Mouse (Mus musculus) liver, embryonic 13.5 days (tissue): Measurements from ENCODE around the gene Ppp1r14d. TPM values are rescaled to one million over a fixed set of nuclear protein-coding genes. Genes with fewer than 3 reads are reported as not detected.

Source experiments
- ATAC-seq: fragments of 200-750 bp; cut with Nextera tagmentation; 2 replicates; pipeline ENCODE4 v1.8.0; 2017; ENCODE audit warnings: low read depth, mild to moderate bottlenecking, moderate number of reproducible peaks, moderate library complexity
- DNase-seq: peaks from one replicate; pipeline ENCODE4 v3.0.0; 2022
- H3K27ac ChIP-seq: fragments of 300-500 bp; sonication (generic); 2 replicates; pipeline ENCODE4 v1.5.1; 2015; ENCODE audit warnings: moderate library complexity, mild to moderate bottlenecking, inconsistent platforms
- H3K27me3 ChIP-seq: fragments of 300-500 bp; sonication (generic); 2 replicates; pipeline ENCODE4 v1.6.1; 2015; ENCODE audit warnings: mild to moderate bottlenecking, inconsistent platforms
- H3K36me3 ChIP-seq: fragments of 300-500 bp; sonication (generic); 2 replicates; pipeline ENCODE4 v1.6.1; 2015; ENCODE audit warnings: mild to moderate bottlenecking, inconsistent platforms
- H3K4me1 ChIP-seq: fragments of 300-500 bp; sonication (generic); replicated peaks from 2 replicates; pipeline ENCODE4 v1.6.1; 2015; ENCODE audit warnings: inconsistent platforms
- H3K4me2 ChIP-seq: fragments of 300-500 bp; sonication (generic); 2 replicates; pipeline ENCODE4 v1.6.1; 2015; ENCODE audit warnings: inconsistent platforms, mild to moderate bottlenecking, moderate library complexity
- H3K4me3 ChIP-seq: fragments of 300-500 bp; sonication (generic); replicated peaks from 2 replicates; pipeline ENCODE4 v1.5.1; 2015; ENCODE audit warnings: mild to moderate bottlenecking, inconsistent platforms
- H3K9ac ChIP-seq: fragments of 300-500 bp; sonication (generic); 2 replicates; pipeline ENCODE4 v1.6.1; 2015; ENCODE audit warnings: mild to moderate bottlenecking, inconsistent platforms
- H3K9me3 ChIP-seq: fragments of 300-500 bp; sonication (generic); replicated peaks from 2 replicates; pipeline ENCODE4 v1.6.1; 2016; ENCODE audit warnings: inconsistent platforms
- WGBS: fragments of 180-500 bp; shearing (Covaris S2); methylation state at CpG from one replicate; pipeline ENCODE4 v1.1.7; 2015; ENCODE audit not compliant: insufficient replicate concordance; 5-methylcytosine and 5-hydroxymethylcytosine counted together
- polyA plus RNA-seq: library from polyadenylated mRNA; unstranded; fragments of >200 nt; fragmentation: Nextera tagmentation; extraction: Ambion mirVana; gene quantifications from 2 replicates; pipeline ENCODE4 v1.2.1, GENCODE M21; 2015

Ppp1r14d gene
- polyA plus RNA-seq, 1 experiment from 2014 or later = not detected

GRCm38 (mm10) chr2:119170282-119170681, 59.4 kb downstream of the Ppp1r14d start:
- no peak overlapping the region for H3K27ac ChIP-seq
- no peak overlapping the region for H3K4me3 ChIP-seq
- 48% methylated on average over 2 of the region's 2 CpGs for WGBS
- no peak overlapping the region for H3K4me2 ChIP-seq
- no peak for ATAC-seq
- H3K9ac ChIP-seq = no peak overlapping the region
- H3K4me1 ChIP-seq = peaks cover 47% of the 10 kb centered on the region
- H3K36me3 ChIP-seq = peaks cover 3% of the 10 kb centered on the region; the same call in 1 of the 2 replicates
- peaks cover 43% of the 10 kb centered on the region for H3K27me3 ChIP-seq
- DNase-seq = no peak
- no peaks in the 10 kb centered on the region for H3K9me3 ChIP-seq

Other genes with a start within 250 kb of the Ppp1r14d start
- 16.0 and 19.3 TPM in 2 replicates for gene Ccdc32, start 200.5 kb downstream of the Ppp1r14d start, polyA plus RNA-seq
- 4.5 and 4.8 TPM in 2 replicates for gene Rpusd2, start 195.1 kb downstream of the Ppp1r14d start, polyA plus RNA-seq
- 70.0 and 87.7 TPM in 2 replicates for gene Knl1, start 182.8 kb downstream of the Ppp1r14d start, polyA plus RNA-seq
- 38.4 and 45.1 TPM in 2 replicates for gene Rad51, start 117.1 kb downstream of the Ppp1r14d start, polyA plus RNA-seq
- gene Rmdn3, start 72.9 kb downstream of the Ppp1r14d start, polyA plus RNA-seq = 55.3 and 61.6 TPM in 2 replicates
- 39.4 and 47.1 TPM in 2 replicates for gene Gchfr, start 62.1 kb downstream of the Ppp1r14d start, polyA plus RNA-seq
- 0.12 and 0.14 TPM in 2 replicates for gene Gm14137, start 55.4 kb downstream of the Ppp1r14d start, polyA plus RNA-seq
- 20.0 and 27.2 TPM in 2 replicates for gene Zfyve19, start 21.3 kb downstream of the Ppp1r14d start, polyA plus RNA-seq
- 9.9 and 11.4 TPM in 2 replicates for gene Dnajc17, start 21.1 kb downstream of the Ppp1r14d start, polyA plus RNA-seq
- gene Spint1, start 7.5 kb upstream of the Ppp1r14d start, polyA plus RNA-seq = 0.09 and 0.36 TPM in 2 replicates
- gene Rhov, start 41.4 kb upstream of the Ppp1r14d start, polyA plus RNA-seq = 0.08 and 0.16 TPM in 2 replicates
- gene Vps18, start 58.8 kb upstream of the Ppp1r14d start, polyA plus RNA-seq = 6.5 and 6.6 TPM in 2 replicates
- 1.7 and 1.9 TPM in 2 replicates for gene Dll4, start 95.9 kb upstream of the Ppp1r14d start, polyA plus RNA-seq
- 1.0 and 2.0 TPM in 2 replicates for gene Chac1, start 121.3 kb upstream of the Ppp1r14d start, polyA plus RNA-seq
- gene Ino80, start 247.8 kb upstream of the Ppp1r14d start, polyA plus RNA-seq = 2.0 TPM in 2 replicates